Mouse (Mus musculus) megakaryocyte, adult 5-6 weeks (primary cell): ENCODE measurements around the gene Esm1. TPM values are rescaled to one million over a fixed set of nuclear protein-coding genes. Genes with fewer than 3 reads are reported as not detected.

Experiments used
- ATAC-seq: 2 replicates; pipeline ENCODE4 v1.8.0; 2016; ENCODE audit warnings: mild to moderate bottlenecking, inconsistent platforms; ENCODE audit not compliant: poor library complexity, severe bottlenecking
- total RNA-seq, 2 experiments: library from RNA; stranded (forward) in 1 of 2; stranded (reverse) in 1 of 2; fragments of 153-499, 151-499 nt in 1 of 2; fragments of 221-1000, 200-1000 nt in 1 of 2; gene quantifications; 2 replicates each; pipeline versions ENCODE4 v1.2.3 to v1.2.4; 2015 to 2017

The Esm1 gene
- total RNA-seq (2015) (0.07 and 0.71 TPM in 2 replicates), total RNA-seq (2017) (1.3 and 1.8 TPM in 2 replicates)

- peak; percentile 27 for ATAC-seq
Measured at GRCm38 (mm10) chr13:113209624-113210023, at the start of gene Esm1. Gene Esm1 (plus strand): TSS chr13:113209659.

GRCm38 (mm10) chr13:113164252-113165005, 45.0 kb upstream of the Esm1 start:
- ATAC-seq, result no peak

- no peak for ATAC-seq
Measured at GRCm38 (mm10) chr13:113168018-113168534, 41.4 kb upstream of the Esm1 start.

- ATAC-seq, result no peak
Measured at GRCm38 (mm10) chr13:113170256-113170655, 39.2 kb upstream of the Esm1 start.

- no peak for ATAC-seq
Measured at GRCm38 (mm10) chr13:113174162-113174561, 35.3 kb upstream of the Esm1 start.

GRCm38 (mm10) chr13:113183310-113183709, 26.1 kb upstream of the Esm1 start:
- ATAC-seq, result no peak

- ATAC-seq, result no peak
Measured at GRCm38 (mm10) chr13:113183720-113184119, 25.7 kb upstream of the Esm1 start.

- ATAC-seq, result peak; percentile 58
Measured at GRCm38 (mm10) chr13:113196808-113197674, 12.4 kb upstream of the Esm1 start.

- ATAC-seq, result peak; percentile 58
Measured at GRCm38 (mm10) chr13:113197872-113198502, 11.5 kb upstream of the Esm1 start.

GRCm38 (mm10) chr13:113199331-113199730, 10.1 kb upstream of the Esm1 start:
- ATAC-seq, result no peak

- no peak for ATAC-seq
Measured at GRCm38 (mm10) chr13:113200726-113201125, 8.7 kb upstream of the Esm1 start.

GRCm38 (mm10) chr13:113201631-113202030, 7.8 kb upstream of the Esm1 start:
- ATAC-seq, result no peak

GRCm38 (mm10) chr13:113202184-113202583, 7.3 kb upstream of the Esm1 start:
- no peak for ATAC-seq

GRCm38 (mm10) chr13:113203146-113203545, 6.3 kb upstream of the Esm1 start:
- no peak for ATAC-seq

- ATAC-seq, result no peak
Measured at GRCm38 (mm10) chr13:113205346-113205745, 4.1 kb upstream of the Esm1 start.

GRCm38 (mm10) chr13:113211345-113211744, 1.9 kb downstream of the Esm1 start:
- 0 out of 2 replicates have a peak, but pooled peaks have one; percentile 29 for ATAC-seq

GRCm38 (mm10) chr13:113212401-113212800, 2.9 kb downstream of the Esm1 start:
- no peak for ATAC-seq

- no peak for ATAC-seq
Measured at GRCm38 (mm10) chr13:113213865-113214264, 4.4 kb downstream of the Esm1 start.

GRCm38 (mm10) chr13:113221851-113222250, 12.4 kb downstream of the Esm1 start:
- ATAC-seq, result no peak

- no peak for ATAC-seq
Measured at GRCm38 (mm10) chr13:113224105-113224504, 14.6 kb downstream of the Esm1 start.

- ATAC-seq, result no peak
Measured at GRCm38 (mm10) chr13:113225811-113226210, 16.4 kb downstream of the Esm1 start, which contains the start of gene Gzmk. Gene Gzmk (minus strand): TSS chr13:113225908.
